Mouse (Mus musculus): ENCODE results near the gene Tssc4. TPM values are rescaled to one million over a fixed set of nuclear protein-coding genes. Genes with fewer than 3 reads are reported as not detected.
A peak's percentile ranks its signal among the peaks of the same experiment; 100 is the strongest.

The Tssc4 gene
- total and polyA plus RNA-seq, 2 experiments from 2014 or later = 102 to 118 TPM

DNA sequence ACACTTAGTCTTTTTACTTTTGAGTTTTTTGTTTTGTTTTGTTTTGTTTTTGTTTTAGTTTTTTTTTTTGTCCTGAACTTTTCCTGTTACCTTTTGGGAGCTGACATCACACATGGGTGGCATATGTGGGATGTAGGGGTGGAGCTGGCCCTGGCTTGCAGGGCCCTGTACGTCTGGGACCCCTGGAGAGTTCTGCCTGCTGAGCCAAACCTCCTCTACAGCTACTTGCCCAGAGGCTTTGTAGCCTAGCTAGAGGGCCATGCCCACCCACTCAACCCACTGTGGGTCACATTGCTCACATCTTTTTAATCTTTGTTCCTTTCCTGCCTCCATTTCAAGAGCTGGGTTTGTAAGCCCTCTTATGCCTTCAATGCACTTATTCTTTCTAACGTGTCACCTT, 1.6 kb upstream of the Tssc4 start:
- WGBS = 54% methylated on average over 2 of the region's 2 CpGs
- no peaks in the 10 kb centered on the region for H3K27me3 ChIP-seq (ENCODE audit: insufficient read depth, low read length)
- no peak for DNase-seq (ENCODE audit: low spot score)
- H3K4me1 ChIP-seq (ENCODE audit: insufficient read depth, low read length) = peaks cover 19% of the 10 kb centered on the region
- H3K9ac ChIP-seq (replicated peaks; ENCODE audit: low read length) = no peak overlapping the region
- peak overlapping the region; percentile 92; the same call in 1 of the 2 replicates for H3K27ac ChIP-seq
- no peak for ATAC-seq
- peaks cover 48% of the 10 kb centered on the region for H3K36me3 ChIP-seq (ENCODE audit: insufficient read depth, low read length)
- no peak overlapping the region for H3K4me2 ChIP-seq (ENCODE audit: low read depth, low read length)
- no peak for TF ChIP-seq CTCF (IDR thresholded peaks at IDR 0.05; ENCODE audit: low read depth)
- no peak overlapping the region for H3K4me3 ChIP-seq (ENCODE audit: low read length)
- no peaks in the 10 kb centered on the region for H3K9me3 ChIP-seq (ENCODE audit: low read length)

DNA sequence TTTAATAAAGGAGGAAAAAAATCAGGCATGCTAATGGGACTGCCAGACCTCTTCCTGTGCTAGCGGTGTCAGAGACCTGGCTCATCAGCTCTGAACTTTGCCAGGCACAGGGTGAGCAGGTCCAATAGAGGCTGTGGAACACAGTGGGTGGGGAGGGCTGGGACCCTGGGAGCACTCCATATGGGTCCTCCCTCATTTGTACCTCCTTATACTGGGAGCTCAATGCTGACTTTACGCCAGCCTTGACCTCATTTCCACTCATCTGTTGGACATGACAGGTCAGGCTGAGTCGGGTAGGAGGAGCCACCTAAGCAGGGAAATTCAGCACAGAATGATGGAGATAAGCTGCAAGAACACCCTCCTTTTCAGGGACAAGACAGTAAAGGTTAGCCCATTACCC, 1.2 kb upstream of the Tssc4 start:
- peak; percentile 18 for DNase-seq (ENCODE audit: low spot score)
- Histone ChIP-seq H3K9ac (replicated peaks; ENCODE audit: low read length) (peak overlapping the region; percentile 34; the same call in 1 of the 2 replicates), H3K4me1 (ENCODE audit: insufficient read depth, low read length) (peaks cover 19% of the 10 kb centered on the region), H3K27ac (peak overlapping the region; percentile 92), H3K9me3 (ENCODE audit: low read length) (no peaks in the 10 kb centered on the region), H3K4me3 (ENCODE audit: low read length) (no peak overlapping the region), H3K36me3 (ENCODE audit: insufficient read depth, low read length) (peaks cover 46% of the 10 kb centered on the region), H3K27me3 (ENCODE audit: insufficient read depth, low read length) (no peaks in the 10 kb centered on the region), H3K4me2 (ENCODE audit: low read depth, low read length) (peak overlapping the region; percentile 51)
- 72% methylated on average over 3 of the region's 3 CpGs for WGBS
- no peak for TF ChIP-seq CTCF (IDR thresholded peaks at IDR 0.05; ENCODE audit: low read depth)
- ATAC-seq = no peak

GRCm38 (mm10) chr7:143068316-143068881, 650 bp upstream of the Tssc4 start:
- DNase-seq (ENCODE audit: low spot score) (peak; percentile 70), ATAC-seq (no peak)
- H3K4me2 ChIP-seq (ENCODE audit: low read depth, low read length) = peak overlapping the region; percentile 51

DNA sequence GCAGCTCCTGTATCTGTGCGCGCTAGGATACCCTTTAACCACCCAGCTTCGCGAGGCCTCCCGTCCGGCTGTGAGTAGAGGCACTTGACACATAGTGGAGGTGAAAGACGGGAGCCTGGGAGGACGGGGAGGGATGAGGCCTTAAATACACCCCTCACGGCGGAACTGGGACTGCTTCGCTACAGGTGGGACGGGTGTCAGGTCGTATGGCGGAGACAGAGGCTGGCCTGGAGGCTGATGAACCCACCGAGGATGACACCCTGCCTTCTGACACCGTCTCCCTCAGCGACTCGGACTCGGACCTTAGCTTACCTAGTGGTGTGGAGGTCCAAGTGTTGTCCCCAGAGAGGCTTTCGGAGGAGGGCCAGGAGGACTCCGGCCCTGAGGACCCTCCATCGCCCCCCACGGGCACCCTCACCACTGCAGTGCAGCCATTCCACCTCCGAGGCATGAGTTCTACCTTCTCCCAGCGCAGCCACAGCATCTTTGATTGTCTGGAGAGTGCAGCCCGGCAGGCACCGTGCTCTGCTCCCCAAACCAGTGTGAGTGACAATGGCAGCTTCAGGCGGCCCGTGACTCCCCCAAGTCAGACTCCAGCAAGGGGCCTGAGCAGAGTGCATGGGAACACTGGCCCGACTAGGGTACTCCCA, 827 bp downstream of the Tssc4 start:
- Histone ChIP-seq H3K4me1 (ENCODE audit: insufficient read depth, low read length) (peaks cover 19% of the 10 kb centered on the region), H3K4me3 (ENCODE audit: low read length) (peak overlapping the region; percentile 87), H3K9me3 (ENCODE audit: low read length) (no peaks in the 10 kb centered on the region), H3K4me2 (ENCODE audit: low read depth, low read length) (peak overlapping the region; percentile 99), H3K36me3 (ENCODE audit: insufficient read depth, low read length) (peaks cover 26% of the 10 kb centered on the region; the same call in 1 of the 2 replicates), H3K9ac (replicated peaks; ENCODE audit: low read length) (peak overlapping the region; percentile 90), H3K27ac (peak overlapping the region; percentile 92), H3K27me3 (ENCODE audit: insufficient read depth, low read length) (no peaks in the 10 kb centered on the region)
- no peak for ATAC-seq
- TF ChIP-seq CTCF (IDR thresholded peaks at IDR 0.05; ENCODE audit: low read depth) = no peak
- 9% methylated on average over 30 of the region's 30 CpGs for WGBS
- peak; percentile 22 for DNase-seq (ENCODE audit: low spot score)

More at GRCm38 (mm10) chr7:143068316-143068881, 650 bp upstream of the Tssc4 start:
- Histone ChIP-seq H3K4me1 (ENCODE audit: insufficient read depth, low read length) (peaks cover 19% of the 10 kb centered on the region), H3K9me3 (ENCODE audit: low read length) (no peaks in the 10 kb centered on the region), H3K4me3 (ENCODE audit: low read length) (peak overlapping the region; percentile 87), H3K36me3 (ENCODE audit: insufficient read depth, low read length) (peaks cover 41% of the 10 kb centered on the region), H3K27ac (peak overlapping the region; percentile 92), H3K27me3 (ENCODE audit: insufficient read depth, low read length) (no peaks in the 10 kb centered on the region), H3K9ac (replicated peaks; ENCODE audit: low read length) (peak overlapping the region; percentile 34; the same call in 1 of the 2 replicates)
- 35% methylated on average over 13 of the region's 13 CpGs for WGBS
- TF ChIP-seq CTCF (IDR thresholded peaks at IDR 0.05; ENCODE audit: low read depth) = peak; percentile 38; the same call in 1 of the 2 replicates

- Histone ChIP-seq H3K27me3 (ENCODE audit: insufficient read depth, low read length) (no peaks in the 10 kb centered on the region), H3K9me3 (ENCODE audit: low read length) (no peaks in the 10 kb centered on the region), H3K4me1 (ENCODE audit: insufficient read depth, low read length) (peaks cover 19% of the 10 kb centered on the region), H3K36me3 (ENCODE audit: insufficient read depth, low read length) (peaks cover 19% of the 10 kb centered on the region; the same call in 1 of the 2 replicates), H3K4me3 (ENCODE audit: low read length) (peak overlapping the region; percentile 87), H3K4me2 (ENCODE audit: low read depth, low read length) (peak overlapping the region; percentile 99), H3K27ac (no peak overlapping the region), H3K9ac (replicated peaks; ENCODE audit: low read length) (peak overlapping the region; percentile 90)
- ATAC-seq = no peak
- DNase-seq (ENCODE audit: low spot score) = no peak
- WGBS = 89% methylated on average over 10 of the region's 10 CpGs
- peak; percentile 3; the same call in 1 of the 2 replicates for TF ChIP-seq CTCF (IDR thresholded peaks at IDR 0.05; ENCODE audit: low read depth)
Observed at GRCm38 (mm10) chr7:143070506-143071070, 1.5 kb downstream of the Tssc4 start.

GRCm38 (mm10) chr7:143072605-143073004, 3.6 kb downstream of the Tssc4 start:
- H3K27me3 ChIP-seq (ENCODE audit: insufficient read depth, low read length) = no peaks in the 10 kb centered on the region
- peaks cover 3% of the 10 kb centered on the region; the same call in 1 of the 2 replicates for H3K36me3 ChIP-seq (ENCODE audit: insufficient read depth, low read length)
- H3K4me2 ChIP-seq (ENCODE audit: low read depth, low read length) = no peak overlapping the region
- no peak for DNase-seq (ENCODE audit: low spot score)
- H3K27ac ChIP-seq = no peak overlapping the region
- no peaks in the 10 kb centered on the region for H3K9me3 ChIP-seq (ENCODE audit: low read length)
- no peak overlapping the region for H3K9ac ChIP-seq (replicated peaks; ENCODE audit: low read length)
- no peak for ATAC-seq
- no peak for TF ChIP-seq CTCF (IDR thresholded peaks at IDR 0.05; ENCODE audit: low read depth)
- no peak overlapping the region for H3K4me3 ChIP-seq (ENCODE audit: low read length)
- 88% methylated on average over 5 of the region's 5 CpGs for WGBS
- H3K4me1 ChIP-seq (ENCODE audit: insufficient read depth, low read length) = peaks cover 19% of the 10 kb centered on the region

Data from hindbrain, postnatal 0 days (tissue).